Mouse (Mus musculus) forebrain, embryonic 14.5 days (tissue): ENCODE measurements around the gene Zfp747. TPM values are rescaled to one million over a fixed set of nuclear protein-coding genes. Genes with fewer than 3 reads are reported as not detected.
A peak's percentile ranks its signal among the peaks of the same experiment; 100 is the strongest.
"Not testable (repeated sequence)": the region's sequence is repeated elsewhere in the genome, so short reads cannot be mapped to it uniquely, and the experiment has no call there.

ENCODE experiments used
- ATAC-seq: fragments of 200-750 bp; cut with Nextera tagmentation; 2 replicates; pipeline ENCODE4 v1.8.0; 2017; ENCODE audit warnings: mild to moderate bottlenecking, moderate library complexity
- DNase-seq: peaks from one replicate; pipeline ENCODE4 v3.0.0-alpha.2; 2015; ENCODE audit warnings: low spot score
- H3K27ac ChIP-seq: fragments of 300-500 bp; sonication (generic); 2 replicates; pipeline ENCODE4 v1.5.1; 2014; ENCODE audit warnings: low read depth, mild to moderate bottlenecking, control low read depth, low read length, moderate library complexity
- H3K27me3 ChIP-seq: fragments of 300-500 bp; sonication (generic); replicated peaks from 2 replicates; pipeline ENCODE4 v1.6.1; 2014; ENCODE audit warnings: low read length, control low read depth, mixed read lengths; ENCODE audit not compliant: control insufficient read depth, insufficient read depth
- H3K36me3 ChIP-seq: fragments of 300-500 bp; sonication (generic); 2 replicates; pipeline ENCODE4 v1.6.1; 2014; ENCODE audit warnings: low read length, control low read depth; ENCODE audit not compliant: control insufficient read depth, insufficient read depth
- H3K4me1 ChIP-seq: fragments of 300-500 bp; sonication (generic); 2 replicates; pipeline ENCODE4 v1.6.1; 2014; ENCODE audit warnings: antibody characterized with exemption, low read length, control low read depth; ENCODE audit not compliant: control insufficient read depth, insufficient read depth
- H3K4me2 ChIP-seq: fragments of 300-500 bp; sonication (generic); 2 replicates; pipeline ENCODE4 v1.6.1; 2014; ENCODE audit warnings: mild to moderate bottlenecking, control low read depth, low read length
- H3K4me3 ChIP-seq: fragments of 300-500 bp; sonication (generic); 2 replicates; pipeline ENCODE4 v1.5.1; 2014; ENCODE audit warnings: low read depth, low read length, control low read depth
- H3K9ac ChIP-seq: fragments of 300-500 bp; sonication (generic); 2 replicates; pipeline ENCODE4 v1.6.1; 2014; ENCODE audit warnings: mild to moderate bottlenecking, low read length, control low read depth, moderate library complexity
- H3K9me3 ChIP-seq: fragments of 300-500 bp; sonication (generic); replicated peaks from 2 replicates; pipeline ENCODE4 v1.6.1; 2016; ENCODE audit warnings: low read length, control low read depth, mixed read lengths; ENCODE audit not compliant: control insufficient read depth
- WGBS: fragments of 180-500 bp; shearing (Covaris S2); extraction: QIAGEN DNeasy Blood & Tissue Kit; methylation state at CpG from one replicate; pipeline ENCODE4 v1.1.7; 2014; 5-methylcytosine and 5-hydroxymethylcytosine counted together
- polyA plus RNA-seq: library from polyadenylated mRNA; unstranded; fragments of >200 nt; fragmentation: Nextera tagmentation; extraction: Ambion mirVana; gene quantifications from 2 replicates; pipeline ENCODE4 v1.2.1, GENCODE M21; 2014

The Zfp747 gene
- polyA plus RNA-seq, 1 experiment from 2014 or later: 4.0 TPM

- not testable (repeated sequence) for DNase-seq, H3K4me2 ChIP-seq, H3K27me3 ChIP-seq, H3K9me3 ChIP-seq, ATAC-seq, H3K27ac ChIP-seq, H3K4me3 ChIP-seq, H3K9ac ChIP-seq, H3K36me3 ChIP-seq, H3K4me1 ChIP-seq
- 94% methylated on average over 4 of the region's 4 CpGs for WGBS
These were observed 9.7 kb upstream of the Zfp747 start for GRCm38 (mm10) chr7:127385560-127385959.

GRCm38 (mm10) chr7:127378310-127378921, 2.6 kb upstream of the Zfp747 start:
- Histone ChIP-seq H3K9ac (no peak overlapping the region), H3K27ac (no peak overlapping the region), H3K4me1 (no peaks in the 10 kb centered on the region), H3K36me3 (0 out of 2 replicates have a peak, but pooled peaks cover 6% of the 10 kb centered on the region), H3K4me3 (no peak overlapping the region), H3K9me3 (no peaks in the 10 kb centered on the region), H3K27me3 (no peaks in the 10 kb centered on the region), H3K4me2 (no peak overlapping the region)
- ATAC-seq (no peak), DNase-seq (no peak)
- WGBS: 83% methylated on average over 6 of the region's 6 CpGs

DNA sequence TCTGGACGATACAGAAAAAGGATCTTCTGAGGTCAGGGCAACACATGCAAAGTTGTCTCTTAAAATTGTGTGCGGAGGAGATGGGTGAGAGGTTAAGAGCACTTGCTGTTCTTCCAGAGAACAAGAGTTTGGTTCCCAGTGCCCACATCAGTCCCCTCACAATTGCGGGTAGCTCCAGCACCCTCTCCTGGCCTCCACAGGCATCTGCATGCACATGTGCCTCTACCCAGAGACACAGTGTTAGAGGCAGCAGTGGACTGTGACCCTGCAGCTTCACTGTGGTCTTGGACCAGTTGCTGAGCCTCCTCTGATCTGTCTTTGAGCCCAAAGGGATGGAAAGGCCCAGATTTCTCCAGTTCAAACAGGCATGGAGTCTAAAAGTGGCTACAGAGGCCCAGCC, 4.0 kb downstream of the Zfp747 start:
- H3K36me3 ChIP-seq, H3K9me3 ChIP-seq, H3K9ac ChIP-seq, H3K4me3 ChIP-seq, DNase-seq, H3K4me2 ChIP-seq, ATAC-seq, H3K27ac ChIP-seq, H3K27me3 ChIP-seq, H3K4me1 ChIP-seq: not testable (repeated sequence)
- WGBS: 76% methylated on average over 3 of the region's 3 CpGs

DNA sequence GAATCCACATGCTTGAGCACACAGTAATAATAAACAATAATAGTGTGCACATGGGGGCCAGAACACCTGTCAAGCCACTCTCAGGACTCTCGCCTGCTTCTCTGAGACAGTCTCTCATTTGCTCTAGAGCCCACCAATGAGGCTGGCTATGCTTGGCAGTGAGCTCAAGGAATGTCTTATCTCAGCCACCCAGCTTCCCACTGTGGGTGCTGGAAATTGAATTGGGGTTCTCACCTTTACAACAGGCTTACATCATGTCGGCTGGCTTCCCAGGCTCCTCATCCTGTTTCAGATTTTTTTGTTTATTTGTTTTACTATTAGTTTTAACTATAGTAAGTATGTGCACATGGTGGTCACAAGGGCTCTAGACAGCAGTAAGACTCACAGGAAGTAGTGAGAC, 4.6 kb downstream of the Zfp747 start:
- Histone ChIP-seq H3K4me3 (no peak overlapping the region), H3K4me1 (no peaks in the 10 kb centered on the region), H3K27me3 (no peaks in the 10 kb centered on the region), H3K4me2 (no peak overlapping the region), H3K9me3 (no peaks in the 10 kb centered on the region), H3K9ac (no peak overlapping the region), H3K27ac (no peak overlapping the region), H3K36me3 (0 out of 2 replicates have a peak, but pooled peaks cover 6% of the 10 kb centered on the region)
- WGBS: 81% methylated on average over 2 of the region's 2 CpGs
- ATAC-seq (no peak), DNase-seq (no peak)

GRCm38 (mm10) chr7:127366249-127366648, 9.6 kb downstream of the Zfp747 start:
- no peaks in the 10 kb centered on the region for H3K9me3 ChIP-seq
- H3K4me3 ChIP-seq: no peak overlapping the region
- DNase-seq: no peak
- 90% methylated on average over 3 of the region's 3 CpGs for WGBS
- no peak overlapping the region for H3K9ac ChIP-seq
- no peaks in the 10 kb centered on the region for H3K27me3 ChIP-seq
- H3K36me3 ChIP-seq: no peaks in the 10 kb centered on the region
- H3K27ac ChIP-seq: no peak overlapping the region
- ATAC-seq: no peak
- no peak overlapping the region for H3K4me2 ChIP-seq
- peaks cover 2% of the 10 kb centered on the region; the same call in 1 of the 2 replicates for H3K4me1 ChIP-seq

- H3K4me1 ChIP-seq: peaks cover 2% of the 10 kb centered on the region; the same call in 1 of the 2 replicates
- H3K4me2 ChIP-seq: peak overlapping the region; percentile 65
- no peak for DNase-seq
- H3K4me3 ChIP-seq: peak overlapping the region; percentile 31
- no peaks in the 10 kb centered on the region for H3K27me3 ChIP-seq
- WGBS: 44% methylated on average over 4 of the region's 4 CpGs
- no peaks in the 10 kb centered on the region for H3K36me3 ChIP-seq
- no peak overlapping the region for H3K9ac ChIP-seq
- no peak for ATAC-seq
- no peak overlapping the region for H3K27ac ChIP-seq
- H3K9me3 ChIP-seq: no peaks in the 10 kb centered on the region
These were observed 11.7 kb downstream of the Zfp747 start for GRCm38 (mm10) chr7:127364166-127364565.

DNA sequence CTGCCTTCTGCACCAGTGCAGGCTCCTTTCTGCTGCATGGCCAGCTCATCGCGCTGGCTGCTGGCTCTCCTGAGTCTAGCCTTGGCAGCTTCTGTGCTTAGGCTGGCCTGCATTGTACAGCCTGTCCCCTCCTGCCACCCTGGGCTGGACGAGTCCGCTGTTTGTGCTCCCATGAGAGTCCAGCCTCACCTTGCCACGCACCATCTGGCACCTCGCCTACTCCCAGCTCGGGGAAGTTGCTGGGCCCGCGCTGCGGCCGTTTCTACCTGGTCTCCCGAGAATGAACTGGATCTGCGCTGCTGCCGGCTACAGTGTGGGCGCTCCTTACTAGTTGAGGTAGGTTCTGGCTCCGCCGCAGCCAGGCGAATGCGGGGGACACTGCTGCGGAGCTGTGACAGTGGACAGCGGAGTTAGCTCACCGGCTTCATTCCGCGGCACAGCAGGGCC, 12.4 kb downstream of the Zfp747 start:
- H3K9me3 ChIP-seq: no peaks in the 10 kb centered on the region
- H3K27me3 ChIP-seq: no peaks in the 10 kb centered on the region
- DNase-seq: peak; percentile 40
- peak; percentile 57; the same call in 1 of the 2 replicates for ATAC-seq
- H3K4me1 ChIP-seq: peaks cover 2% of the 10 kb centered on the region; the same call in 1 of the 2 replicates
- peak overlapping the region; percentile 31 for H3K4me3 ChIP-seq
- no peaks in the 10 kb centered on the region for H3K36me3 ChIP-seq
- no peak overlapping the region for H3K27ac ChIP-seq
- peak overlapping the region; percentile 65 for H3K4me2 ChIP-seq
- peak overlapping the region; percentile 63 for H3K9ac ChIP-seq
- 1% methylated on average over 24 of the region's 24 CpGs for whole genome bisulfite sequencing

GRCm38 (mm10) chr7:127362418-127362817, 13.4 kb downstream of the Zfp747 start:
- not testable (repeated sequence) for H3K4me1 ChIP-seq, H3K4me3 ChIP-seq, H3K27me3 ChIP-seq, H3K9ac ChIP-seq, H3K27ac ChIP-seq, ATAC-seq, H3K36me3 ChIP-seq, H3K9me3 ChIP-seq
- peak overlapping the region; percentile 37 for H3K4me2 ChIP-seq
- DNase-seq: peak; percentile 85
- WGBS: 10% methylated on average over 13 of the region's 13 CpGs

DNA sequence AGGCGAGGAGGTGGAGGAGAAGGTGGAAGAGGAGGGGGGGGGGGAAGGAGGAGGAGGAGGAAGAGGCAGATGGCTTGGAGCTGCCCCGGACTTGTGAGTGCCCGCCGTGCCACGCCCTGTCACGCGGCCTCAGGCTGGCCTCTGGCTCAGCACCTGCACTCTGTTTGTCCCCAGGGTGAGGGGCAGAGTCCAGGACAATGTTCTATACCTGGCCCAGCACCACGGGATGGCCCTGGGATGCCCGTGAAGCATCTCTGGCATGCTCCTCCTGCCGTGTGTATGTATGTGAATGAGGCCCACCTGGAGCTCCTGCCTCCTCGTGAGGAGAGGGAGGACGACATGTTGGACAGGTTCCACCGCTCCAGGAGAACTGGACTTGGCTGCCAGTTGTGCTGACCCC, 14.4 kb downstream of the Zfp747 start:
- H3K27me3 ChIP-seq: no peaks in the 10 kb centered on the region

More for the DNA sequence above, 14.4 kb downstream of the Zfp747 start:
- Histone ChIP-seq H3K4me3 (no peak overlapping the region), H3K27ac (no peak overlapping the region), H3K4me2 (no peak overlapping the region), H3K36me3 (no peaks in the 10 kb centered on the region), H3K4me1 (peaks cover 2% of the 10 kb centered on the region; the same call in 1 of the 2 replicates), H3K9me3 (no peaks in the 10 kb centered on the region), H3K9ac (no peak overlapping the region)
- WGBS: 52% methylated on average over 13 of the region's 13 CpGs
- no peak for ATAC-seq
- no peak for DNase-seq
